Mouse (Mus musculus) limb, embryonic 14.5 days (tissue): Measurements from ENCODE around the gene Axin2. TPM values are rescaled to one million over a fixed set of nuclear protein-coding genes. Genes with fewer than 3 reads are reported as not detected.

Experiments
- ATAC-seq: fragments of 200-750 bp; cut with Nextera tagmentation; 2 replicates; pipeline ENCODE4 v1.8.0; 2017; ENCODE audit warnings: low read depth, moderate number of reproducible peaks, moderate TSS enrichment; ENCODE audit not compliant: low FRiP score
- DNase-seq: peaks from one replicate; pipeline ENCODE4 v3.0.0-alpha.2; 2015; ENCODE audit warnings: low spot score
- H3K27ac ChIP-seq: fragments of 300-500 bp; sonication (generic); replicated peaks from 2 replicates; pipeline ENCODE4 v1.5.1; 2014; ENCODE audit warnings: low read depth, mild to moderate bottlenecking, low read length, moderate library complexity, mixed read lengths
- H3K27me3 ChIP-seq: fragments of 300-500 bp; sonication (generic); 2 replicates; pipeline ENCODE4 v1.6.1; 2014; ENCODE audit warnings: low read length, mixed read lengths; ENCODE audit not compliant: control insufficient read depth, insufficient read depth
- H3K36me3 ChIP-seq: fragments of 300-500 bp; sonication (generic); 2 replicates; pipeline ENCODE4 v1.6.1; 2014; ENCODE audit warnings: mild to moderate bottlenecking, low read length, moderate library complexity, mixed read lengths; ENCODE audit not compliant: control insufficient read depth, insufficient read depth
- H3K4me1 ChIP-seq: fragments of 300-500 bp; sonication (generic); 2 replicates; pipeline ENCODE4 v1.6.1; 2014; ENCODE audit warnings: antibody characterized with exemption, low read length, mixed read lengths; ENCODE audit not compliant: control insufficient read depth, insufficient read depth
- H3K4me2 ChIP-seq: fragments of 300-500 bp; sonication (generic); replicated peaks from 2 replicates; pipeline ENCODE4 v1.6.1; 2014; ENCODE audit warnings: low read depth, mild to moderate bottlenecking, low read length, moderate library complexity; ENCODE audit not compliant: severe bottlenecking
- H3K4me3 ChIP-seq: fragments of 300-500 bp; sonication (generic); replicated peaks from 2 replicates; pipeline ENCODE4 v1.5.1; 2014; ENCODE audit warnings: low read length
- H3K9ac ChIP-seq: fragments of 300-500 bp; sonication (generic); 2 replicates; pipeline ENCODE4 v1.6.1; 2014; ENCODE audit warnings: mild to moderate bottlenecking, low read depth, low read length, moderate library complexity; ENCODE audit not compliant: severe bottlenecking
- H3K9me3 ChIP-seq: fragments of 300-500 bp; sonication (generic); 2 replicates; pipeline ENCODE4 v1.6.1; 2016; ENCODE audit warnings: low read length; ENCODE audit not compliant: control insufficient read depth
- POLR2A ChIP-seq: fragments of 200-500 bp; IDR thresholded peaks from 2 replicates; pipeline ENCODE4 v1.8.0; 2012; ENCODE audit warnings: inconsistent platforms, mild to moderate bottlenecking, moderate library complexity, borderline replicate concordance; ENCODE audit not compliant: insufficient read depth, insufficient read length; ENCODE audit errors: extremely low read depth
- WGBS: fragments of 180-500 bp; shearing (Covaris S2); extraction: QIAGEN DNeasy Blood & Tissue Kit; methylation state at CpG from one replicate; pipeline ENCODE4 v1.1.7; 2014; 5-methylcytosine and 5-hydroxymethylcytosine counted together
- polyA plus RNA-seq, 2 experiments: library from polyadenylated mRNA; depleted of rRNA in 1 of 2; stranded (reverse) in 1 of 2; unstranded in 1 of 2; fragments of >200 nt; fragmentation: Nextera tagmentation in 1 of 2; extraction: Ambion mirVana in 1 of 2; gene quantifications; 2 replicates each; pipeline versions ENCODE4 v1.2.1 to v1.2.3; 2012 to 2014

The Axin2 gene
- polyA plus RNA-seq, 2 experiments = 22.6 to 50.9 TPM

- Histone ChIP-seq H3K9me3 (0 out of 2 replicates have a peak, but pooled peaks cover 4% of the 10 kb centered on the region), H3K4me2 (no peak overlapping the region), H3K4me1 (peaks cover 17% of the 10 kb centered on the region), H3K27me3 (no peaks in the 10 kb centered on the region), H3K36me3 (no peaks in the 10 kb centered on the region), H3K4me3 (no peak overlapping the region), H3K9ac (no peak overlapping the region), H3K27ac (no peak overlapping the region)
- no peak for TF ChIP-seq POLR2A
- DNase-seq (no peak), ATAC-seq (no peak)
- 93% methylated on average over 12 of the region's 12 CpGs for WGBS
Observed at GRCm38 (mm10) chr11:108912174-108912573, 8.0 kb upstream of the Axin2 start.

GRCm38 (mm10) chr11:108917422-108918324 lies 2.5 kb upstream of the Axin2 start:
- Histone ChIP-seq H3K4me3 (no peak overlapping the region), H3K27me3 (no peaks in the 10 kb centered on the region), H3K4me2 (no peak overlapping the region), H3K36me3 (no peaks in the 10 kb centered on the region), H3K9me3 (0 out of 2 replicates have a peak, but pooled peaks cover 4% of the 10 kb centered on the region), H3K4me1 (peaks cover 15% of the 10 kb centered on the region), H3K9ac (no peak overlapping the region), H3K27ac (no peak overlapping the region)
- DNase-seq = peak; percentile 12
- WGBS = 40% methylated on average over 12 of the region's 12 CpGs
- ATAC-seq = no peak
- TF ChIP-seq POLR2A = no peak

- Histone ChIP-seq H3K4me2 (peak overlapping the region; percentile 82), H3K4me3 (peak overlapping the region; percentile 85), H3K9ac (peak overlapping the region; percentile 92), H3K9me3 (0 out of 2 replicates have a peak, but pooled peaks cover 4% of the 10 kb centered on the region), H3K27ac (peak overlapping the region; percentile 100), H3K27me3 (no peaks in the 10 kb centered on the region), H3K4me1 (peaks cover 37% of the 10 kb centered on the region), H3K36me3 (peaks cover 16% of the 10 kb centered on the region)
- 3% methylated on average over 66 of the region's 104 CpGs for WGBS
- ATAC-seq (peak; percentile 84), DNase-seq (peak; percentile 95)
- no peak for TF ChIP-seq POLR2A
Observed at GRCm38 (mm10) chr11:108920636-108921505, 722 bp downstream of the Axin2 start.

GRCm38 (mm10) chr11:108921506-108922455 lies 1.6 kb downstream of the Axin2 start:
- no peak for TF ChIP-seq POLR2A
- ATAC-seq = peak; percentile 5; the same call in 1 of the 2 replicates
- under 1% methylated on average over 55 of the region's 62 CpGs for WGBS
- peak overlapping the region; percentile 85 for H3K4me3 ChIP-seq
- H3K36me3 ChIP-seq = peaks cover 19% of the 10 kb centered on the region
- H3K27ac ChIP-seq = peak overlapping the region; percentile 100
- H3K9ac ChIP-seq = peak overlapping the region; percentile 92
- peak overlapping the region; percentile 82 for H3K4me2 ChIP-seq
- no peak for DNase-seq
- H3K4me1 ChIP-seq = peaks cover 46% of the 10 kb centered on the region
- H3K27me3 ChIP-seq = no peaks in the 10 kb centered on the region
- H3K9me3 ChIP-seq = 0 out of 2 replicates have a peak, but pooled peaks cover under 1% of the 10 kb centered on the region
